Mouse (Mus musculus) c-Kit-positive CD71-positive TER-119-positive erythroid progenitor cells, embryonic 14.5 days (primary cell): ENCODE measurements at regions not wholly inside any gene's neighbourhood (a gene's known extent, or its start where the extent isn't known, plus 50 kb on each side); places are given as distances from the start of the nearest gene placed in this dataset.

Source experiments
- DNase-seq: peaks from one replicate; pipeline ENCODE4 v3.0.0-alpha.2; 2013; ENCODE audit warnings: low spot score

- DNase-seq, result no peak
These were observed 158.5 kb downstream of the Dyrk2 start for GRCm38 (mm10) chr10:118711529-118711928.

GRCm38 (mm10) chr10:118711951-118712350 lies 158.1 kb downstream of the Dyrk2 start:
- DNase-seq, result no peak

GRCm38 (mm10) chr10:118712951-118713350 lies 157.1 kb downstream of the Dyrk2 start:
- no peak for DNase-seq

- no peak for DNase-seq
These were observed 155.8 kb downstream of the Dyrk2 start for GRCm38 (mm10) chr10:118714179-118714581.

- DNase-seq, result no peak
These were observed 155.4 kb downstream of the Dyrk2 start for GRCm38 (mm10) chr10:118714595-118714994.

GRCm38 (mm10) chr10:118720630-118721029 lies 149.4 kb downstream of the Dyrk2 start:
- no peak for DNase-seq

GRCm38 (mm10) chr10:118722132-118722551 lies 147.9 kb downstream of the Dyrk2 start:
- DNase-seq, result no peak

- no peak for DNase-seq
These were observed 147.3 kb downstream of the Dyrk2 start for GRCm38 (mm10) chr10:118722671-118723070.

GRCm38 (mm10) chr10:118736093-118736492 lies 133.9 kb downstream of the Dyrk2 start:
- no peak for DNase-seq

- no peak for DNase-seq
These were observed 132.9 kb downstream of the Dyrk2 start for GRCm38 (mm10) chr10:118737064-118737463.

- DNase-seq, result no peak
These were observed 130.0 kb downstream of the Dyrk2 start for GRCm38 (mm10) chr10:118739849-118740481.

GRCm38 (mm10) chr10:118743831-118744230 lies 126.2 kb downstream of the Dyrk2 start:
- DNase-seq, result no peak

GRCm38 (mm10) chr10:118746719-118747395 lies 123.2 kb downstream of the Dyrk2 start:
- no peak for DNase-seq

- DNase-seq, result no peak
These were observed 121.0 kb downstream of the Dyrk2 start for GRCm38 (mm10) chr10:118749039-118749438.

- DNase-seq, result no peak
These were observed 120.3 kb downstream of the Dyrk2 start for GRCm38 (mm10) chr10:118749756-118750155.

- DNase-seq, result no peak
These were observed 118.9 kb downstream of the Dyrk2 start for GRCm38 (mm10) chr10:118751110-118751509.

GRCm38 (mm10) chr10:118753061-118753775 lies 116.8 kb downstream of the Dyrk2 start:
- DNase-seq, result no peak

- DNase-seq, result no peak
These were observed 115.2 kb downstream of the Dyrk2 start for GRCm38 (mm10) chr10:118754791-118755190.

- DNase-seq, result no peak
These were observed 111.1 kb downstream of the Dyrk2 start for GRCm38 (mm10) chr10:118758825-118759471.

GRCm38 (mm10) chr10:118760441-118760840 lies 109.6 kb downstream of the Dyrk2 start:
- no peak for DNase-seq

GRCm38 (mm10) chr10:118761101-118761868 lies 108.7 kb downstream of the Dyrk2 start:
- no peak for DNase-seq

GRCm38 (mm10) chr10:118765051-118765450 lies 105.0 kb downstream of the Dyrk2 start:
- no peak for DNase-seq
